Mouse (Mus musculus) ES-E14 (cell line): ENCODE results near the gene Pcsk4. TPM values are rescaled to one million over a fixed set of nuclear protein-coding genes. Genes with fewer than 3 reads are reported as not detected.
A peak's percentile ranks its signal among the peaks of the same experiment; 100 is the strongest.

Source experiments
- DNase-seq: peaks from one replicate; pipeline ENCODE4 v3.0.0-alpha.2; 2013; ENCODE audit warnings: low read depth, low spot score
- H3K27ac ChIP-seq: 2 replicates; pipeline ENCODE4 v1.5.1; 2012; ENCODE audit warnings: low read depth, mild to moderate bottlenecking, low read length, moderate library complexity, mixed read lengths; ENCODE audit not compliant: poor library complexity, insufficient read depth, severe bottlenecking
- H3K36me3 ChIP-seq: 2 replicates; pipeline ENCODE4 v1.6.1; 2012; ENCODE audit warnings: mild to moderate bottlenecking, low read length, moderate library complexity, mixed read lengths; ENCODE audit not compliant: control insufficient read depth, poor library complexity, insufficient read depth, severe bottlenecking
- H3K4me1 ChIP-seq, 2 experiments: fragments of 150-350 bp in 1 of 2; sonication (generic) in 1 of 2; 2 replicates each; pipeline ENCODE4 v1.6.1; 2012; ENCODE audit warnings: low read length in 2 of 2, mild to moderate bottlenecking in 1 of 2, mixed read lengths in 1 of 2; ENCODE audit not compliant: control insufficient read depth in 2 of 2, insufficient read depth in 2 of 2, poor library complexity in 1 of 2
- H3K4me3 ChIP-seq, 2 experiments: fragments of 150-350 bp in 1 of 2; sonication (generic) in 1 of 2; 2 replicates each; pipeline ENCODE4 v1.5.1; 2012; ENCODE audit warnings: low read length in 2 of 2, low read depth in 1 of 2, mild to moderate bottlenecking in 1 of 2, mixed read lengths in 1 of 2; ENCODE audit not compliant: insufficient read depth in 1 of 2, poor library complexity in 1 of 2, severe bottlenecking in 1 of 2
- H3K9ac ChIP-seq: 2 replicates; pipeline ENCODE4 v1.6.1; 2012; ENCODE audit warnings: low read depth, mild to moderate bottlenecking, low read length, mixed read lengths; ENCODE audit not compliant: poor library complexity, insufficient read depth, severe bottlenecking
- H3K9me3 ChIP-seq: fragments of 150-350 bp; sonication (generic); 2 replicates; pipeline ENCODE4 v1.6.1; 2012; ENCODE audit warnings: low read depth, mild to moderate bottlenecking, low read length; ENCODE audit not compliant: control insufficient read depth, insufficient read depth
- CHD2 ChIP-seq: IDR thresholded peaks from 2 replicates; pipeline ENCODE4 v1.6.1; 2014; ENCODE audit warnings: mild to moderate bottlenecking, low read depth, low read length, inconsistent platforms
- HCFC1 ChIP-seq: IDR thresholded peaks from 2 replicates; pipeline ENCODE4 v1.6.1; 2012; ENCODE audit warnings: low read length, inconsistent platforms, borderline replicate concordance; ENCODE audit not compliant: insufficient read depth
- MAFK ChIP-seq: IDR thresholded peaks from 2 replicates; pipeline ENCODE4 v1.6.1; 2014; ENCODE audit warnings: mild to moderate bottlenecking, low read depth, low read length, inconsistent platforms; ENCODE audit not compliant: insufficient read depth
- ZC3H11A ChIP-seq: IDR thresholded peaks from 2 replicates; pipeline ENCODE4 v1.6.1; 2012; ENCODE audit warnings: low read depth, mild to moderate bottlenecking, inconsistent platforms, low read length, borderline replicate concordance
- ZNF384 ChIP-seq: IDR thresholded peaks from 2 replicates; pipeline ENCODE4 v1.6.1; 2012; ENCODE audit warnings: low read depth, low read length, inconsistent platforms
- in situ Hi-C, 2 experiments: fragments of 600-800 bp; cut with MboI; formaldehyde crosslinking; loops; one replicate each; pipeline ENCODE4 v1.15.1; 2025; ENCODE audit warnings: low sequenced_read_pairs in 2 of 2, inconsistent platforms in 1 of 2; ENCODE audit not compliant: unreplicated experiment in 2 of 2
- total RNA-seq: library from RNA; depleted of rRNA; stranded (reverse); fragments of 300-350 nt; gene quantifications from 2 replicates; pipeline ENCODE4 v1.2.3, GENCODE M21; 2012

The Pcsk4 gene
- total RNA-seq, 1 experiment, result 1.4 TPM

- Histone ChIP-seq H3K4me3 (peak overlapping the region; percentile 41 to 61; a peak in 3 of 4 replicates), H3K9me3 (no peaks in the 10 kb centered on the region), H3K27ac (no peak overlapping the region), H3K4me1 (peaks cover 3 to 7% of the 10 kb centered on the region in 2 experiments; a peak in 2 of 4 replicates), H3K9ac (no peak overlapping the region), H3K36me3 (no peaks in the 10 kb centered on the region)
- DNase-seq, result no peak
- TF ChIP-seq HCFC1 (no peak), ZNF384 (no peak), CHD2 (no peak), MAFK (no peak), ZC3H11A (no peak)
- in situ Hi-C loops, result no loop called here
These were observed 28.8 kb upstream of the Pcsk4 start for GRCm38 (mm10) chr10:80357994-80358639.

GRCm38 (mm10) chr10:80357336-80357735 is 28.0 kb upstream of the Pcsk4 start:
- no peak for DNase-seq
- no peaks in the 10 kb centered on the region for H3K36me3 ChIP-seq
- H3K9ac ChIP-seq, result no peak overlapping the region
- H3K4me3 ChIP-seq, result peak overlapping the region in 1 of 2 experiments; percentile 48; a peak in 2 of 4 replicates
- peaks cover 3 to 7% of the 10 kb centered on the region in 2 experiments; a peak in 2 of 4 replicates for H3K4me1 ChIP-seq
- no peaks in the 10 kb centered on the region for H3K9me3 ChIP-seq
- TF ChIP-seq MAFK (no peak), CHD2 (no peak), HCFC1 (no peak)
- in situ Hi-C loops, result no loop called here
- no peak overlapping the region for H3K27ac ChIP-seq

- peak overlapping the region; percentile 48 to 71 for H3K4me3 ChIP-seq
- peaks cover 3 to 7% of the 10 kb centered on the region in 2 experiments; a peak in 2 of 4 replicates for H3K4me1 ChIP-seq
- H3K27ac ChIP-seq, result no peak overlapping the region
- no peak for DNase-seq
- TF ChIP-seq HCFC1 (no peak), MAFK (no peak), CHD2 (no peak), ZNF384 (no peak), ZC3H11A (no peak)
- in situ Hi-C loops, result no loop called here
- H3K9me3 ChIP-seq, result no peaks in the 10 kb centered on the region
- H3K36me3 ChIP-seq, result no peaks in the 10 kb centered on the region
- H3K9ac ChIP-seq, result peak overlapping the region; percentile 75
These were observed 27.4 kb upstream of the Pcsk4 start for GRCm38 (mm10) chr10:80356737-80357136.

- Histone ChIP-seq H3K4me3 (peak within 1 kb of the TSS; percentile 48 to 71), H3K4me1 (peaks cover 3 to 7% of the 10 kb centered on the region in 2 experiments; a peak in 2 of 4 replicates), H3K9me3 (no peaks in the 10 kb centered on the region), H3K27ac (no peak within 1 kb of the TSS), H3K36me3 (no peaks in the 10 kb centered on the region), H3K9ac (peak within 1 kb of the TSS; percentile 75)
- no peak for DNase-seq
- TF ChIP-seq HCFC1, result no peak
- no peak for TF ChIP-seq ZNF384
- no peak for TF ChIP-seq MAFK
- no peak for TF ChIP-seq ZC3H11A
- no peak for TF ChIP-seq CHD2
- in situ Hi-C loops, result no loop called here
These were observed 26.8 kb upstream of the Pcsk4 start, which contains the start of gene Plk5 for GRCm38 (mm10) chr10:80356001-80356682. Gene Plk5 (plus strand): TSS chr10:80356459.
